Mouse (Mus musculus) gastrocnemius, postnatal 4 days (tissue): Measurements from ENCODE around the gene Htr2a. TPM values are rescaled to one million over a fixed set of nuclear protein-coding genes. Genes with fewer than 3 reads are reported as not detected.

Experiments
- DNase-seq, 2 experiments: peaks; one replicate each; pipeline ENCODE4 v3.0.0; 2021 to 2022; ENCODE audit warnings: low spot score in 2 of 2, mixed read lengths in 2 of 2
- long read RNA-seq, 2 experiments: library from polyadenylated mRNA; stranded (forward); transcript quantifications; one replicate each; pipeline ENCODE4 v2.0.0; 2021
- total RNA-seq, 2 experiments: library from RNA; stranded (reverse); gene quantifications; 2 replicates each; pipeline ENCODE4 v1.2.3; 2021

The Htr2a gene
- total RNA-seq = 1 to 10 TPM in 1 of 2 experiments, under 1 TPM in 1; 0.88 to 1.0 TPM
- long read RNA-seq, experiment 1 = 0 reads
- long read RNA-seq, experiment 2, partial matches to known transcripts = 0 of 1 reads
- long read RNA-seq, experiment 2, other reads (novel, unspliced or antisense) = 1 of 1 reads

DNA sequence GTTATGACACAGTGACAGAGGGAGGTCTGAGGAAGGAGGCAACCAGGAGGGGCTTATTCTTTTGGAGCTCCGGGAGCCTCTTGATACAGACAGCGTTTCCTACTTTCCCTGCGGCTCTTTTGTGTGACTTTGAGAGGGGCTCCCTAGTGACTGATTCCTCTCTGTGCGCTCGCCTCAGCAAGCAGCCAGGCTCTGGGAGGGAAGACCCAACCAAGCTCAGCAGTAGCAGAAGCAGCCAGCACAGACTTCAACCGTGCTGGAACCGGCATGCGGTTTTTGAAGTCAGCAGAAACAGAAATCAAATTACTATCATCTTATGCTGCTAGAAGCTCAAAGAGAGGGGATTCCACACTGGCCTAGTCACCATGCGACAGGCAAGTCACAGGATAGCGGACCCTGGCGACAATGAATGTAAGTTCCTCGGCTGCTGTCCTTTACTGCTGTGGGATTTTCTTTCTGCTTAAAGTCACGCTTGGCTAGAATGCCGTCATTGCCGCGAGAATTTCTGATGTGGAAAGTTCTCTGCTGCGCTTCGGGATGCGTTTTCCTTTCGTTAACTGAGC is at the start of gene Htr2a:
Htr2a (plus strand) TSS at position 22 of the 563 bp plus-strand sequence.
- no peak for DNase-seq

DNA sequence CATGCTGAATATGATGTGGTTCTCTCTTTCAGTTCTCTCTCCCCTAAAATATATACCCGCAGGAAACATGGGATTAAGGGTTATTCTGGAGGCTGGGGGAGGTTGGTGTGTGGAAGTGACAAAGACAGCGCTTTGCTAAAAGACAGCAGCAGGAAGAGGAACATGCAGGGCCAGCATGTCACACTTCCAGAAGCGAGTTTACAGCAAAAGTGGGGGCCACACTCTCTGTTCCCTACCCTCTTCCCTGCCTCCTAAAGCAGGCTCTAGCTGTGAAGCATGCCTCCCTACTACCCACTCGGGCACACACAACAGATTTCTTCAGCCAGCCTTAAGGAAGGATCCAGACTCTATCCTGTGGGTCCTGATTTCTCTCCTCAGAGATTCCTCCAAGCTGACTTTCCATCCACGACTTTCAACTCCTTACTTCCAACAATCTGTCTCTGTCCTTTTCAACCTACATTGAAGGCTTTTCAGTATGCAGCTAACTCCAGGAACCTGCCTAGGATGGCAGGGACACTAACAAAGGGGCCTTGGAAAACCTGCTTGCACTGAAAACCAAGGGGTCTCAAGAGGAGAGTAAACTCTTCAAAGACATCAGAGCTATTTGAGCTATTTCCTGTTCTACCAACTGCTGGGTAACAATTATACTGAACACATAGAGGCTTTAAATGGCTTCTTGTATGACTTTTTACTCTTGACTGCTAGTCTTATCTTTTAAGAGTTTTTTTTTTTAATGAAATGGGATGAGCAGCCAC is 39.1 kb upstream of the Htr2a start:
- no peak for DNase-seq

DNA sequence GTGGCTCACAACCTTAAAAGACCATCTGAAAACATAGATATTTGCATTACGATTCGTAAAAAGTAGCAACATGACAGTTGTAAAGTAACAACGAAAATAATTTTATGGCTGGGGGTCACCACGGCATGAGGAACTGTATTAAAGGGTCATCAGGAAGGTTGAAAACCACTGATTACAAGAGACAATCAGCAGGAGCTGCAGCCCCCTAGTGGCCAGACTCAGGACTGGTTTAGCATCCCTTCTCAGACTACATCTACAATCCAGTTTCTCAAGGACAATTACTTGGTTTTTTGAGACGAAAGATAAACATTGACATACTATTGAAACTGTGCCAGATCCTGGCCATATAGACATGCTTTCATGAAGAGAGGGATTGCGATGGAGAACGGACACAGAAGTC is 38.1 kb upstream of the Htr2a start:
- DNase-seq = peak; percentile 18 to 47

DNA sequence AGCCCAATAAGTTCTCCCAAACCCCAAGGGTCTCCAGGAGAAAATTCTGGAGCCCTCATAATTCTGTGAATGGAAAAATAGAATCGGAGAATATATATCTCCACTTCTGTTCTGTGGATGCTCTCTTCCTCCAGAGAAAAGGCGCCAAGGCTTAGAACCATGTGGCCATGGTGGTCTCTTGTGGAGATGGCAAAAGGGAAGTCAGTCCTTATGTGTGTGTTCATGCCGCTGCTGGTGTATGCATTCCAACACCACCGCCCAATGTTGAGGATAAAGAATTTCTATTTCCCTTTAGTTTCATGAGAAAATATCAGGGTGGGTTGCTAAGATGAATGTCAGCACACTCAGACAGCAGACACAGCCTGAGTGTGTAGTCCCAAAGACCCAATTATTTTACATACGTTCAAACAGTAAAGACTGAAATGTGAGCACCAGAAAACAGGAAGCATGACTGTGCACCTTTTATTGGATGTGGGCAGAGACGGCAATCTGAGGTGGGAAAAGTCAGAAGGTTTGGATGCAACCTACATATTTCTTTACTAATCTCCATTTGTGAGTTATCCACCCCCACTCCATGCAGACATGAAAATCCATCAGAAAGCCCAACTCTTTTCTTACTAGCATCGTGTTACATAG is 37.4 kb upstream of the Htr2a start:
- DNase-seq = no peak

GRCm38 (mm10) chr14:74611326-74611725 is 29.3 kb upstream of the Htr2a start:
- DNase-seq = no peak

DNA sequence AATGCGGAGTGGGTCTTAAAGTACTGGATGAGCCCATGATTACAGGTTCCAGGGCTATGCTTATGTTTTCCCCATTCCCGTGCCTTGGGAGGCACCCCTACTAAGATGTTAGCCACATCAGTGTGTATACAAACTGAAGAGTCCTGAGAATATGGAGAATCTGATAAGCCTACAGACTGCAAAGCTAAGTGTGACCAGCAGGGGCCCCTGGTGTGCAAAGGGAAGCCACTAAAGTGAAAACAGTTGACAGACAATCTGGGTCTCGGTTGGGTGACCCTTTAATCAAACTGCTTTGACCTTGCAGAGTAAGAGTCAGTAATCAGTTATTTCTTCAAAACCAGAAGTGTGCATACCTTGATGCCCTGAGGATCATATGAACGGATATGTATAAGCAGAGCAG is 21.8 kb upstream of the Htr2a start:
- DNase-seq = no peak

GRCm38 (mm10) chr14:74638071-74638470 is 2.6 kb upstream of the Htr2a start:
- no peak for DNase-seq

- DNase-seq = no peak
Observed at GRCm38 (mm10) chr14:74641668-74642230, 1.1 kb downstream of the Htr2a start.

- DNase-seq = peak; percentile 73 to 76
Observed at GRCm38 (mm10) chr14:74643296-74643695, 2.7 kb downstream of the Htr2a start.

- DNase-seq = no peak
Observed at GRCm38 (mm10) chr14:74646107-74646793, 5.6 kb downstream of the Htr2a start.

DNA sequence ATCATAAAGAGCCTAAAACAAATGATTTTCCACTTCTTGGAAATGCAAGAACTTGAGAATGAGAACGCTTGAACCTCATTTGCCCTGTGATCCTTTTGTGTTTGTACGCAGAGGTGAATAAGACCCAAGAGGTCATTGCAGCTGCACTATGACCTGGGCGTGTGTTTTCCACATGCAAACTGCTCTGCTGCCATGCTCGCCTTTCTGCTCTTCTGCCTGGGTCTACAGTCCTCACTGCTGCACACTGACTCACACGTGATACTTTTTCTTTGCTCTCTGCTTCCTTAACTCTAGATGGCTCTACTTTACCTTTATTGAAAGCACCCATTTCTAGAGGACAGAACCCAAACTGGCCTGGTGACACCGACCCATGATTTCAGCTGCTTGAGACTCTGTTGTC is 9.4 kb downstream of the Htr2a start:
- DNase-seq = no peak

DNA sequence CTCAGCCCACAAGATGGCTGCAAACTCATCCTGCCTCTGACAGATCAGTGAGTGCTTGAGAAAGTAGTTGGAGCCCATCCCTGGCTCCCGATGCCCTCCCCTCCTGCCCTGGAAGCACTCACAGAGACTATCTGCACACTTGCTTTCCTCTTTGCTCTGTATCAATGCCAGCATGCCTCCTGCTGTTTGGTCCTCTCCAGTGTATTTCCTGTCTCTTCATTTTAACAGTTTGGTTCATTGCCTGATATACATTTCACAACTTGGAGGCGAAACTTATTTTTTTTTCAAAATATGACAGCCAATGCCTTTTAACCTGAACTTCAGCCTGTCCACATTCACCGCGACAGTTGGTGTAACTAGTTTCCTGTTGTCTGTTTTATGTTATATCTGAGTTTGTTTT is 11.0 kb downstream of the Htr2a start:
- DNase-seq = no peak

DNA sequence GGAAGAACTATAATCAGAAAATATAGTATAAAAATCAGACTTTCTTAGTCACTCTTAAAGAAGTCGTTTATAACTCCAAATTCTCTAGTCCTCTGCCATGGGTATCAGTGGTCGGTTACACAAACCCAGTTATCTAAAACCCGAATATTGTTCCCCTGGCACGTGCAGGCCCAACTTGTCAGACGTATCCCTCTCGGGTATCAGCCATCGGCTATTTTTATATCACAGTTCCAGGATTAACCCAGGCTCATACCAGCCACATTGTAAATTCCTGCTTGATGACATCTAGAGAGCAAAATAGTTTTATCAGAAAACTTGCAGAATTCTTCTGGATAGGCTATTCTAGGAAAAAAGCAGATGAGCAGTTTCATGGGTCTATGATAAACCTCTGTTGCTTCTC is 16.6 kb downstream of the Htr2a start:
- no peak for DNase-seq

- DNase-seq = no peak
Observed at GRCm38 (mm10) chr14:74659411-74659841, 18.8 kb downstream of the Htr2a start.

DNA sequence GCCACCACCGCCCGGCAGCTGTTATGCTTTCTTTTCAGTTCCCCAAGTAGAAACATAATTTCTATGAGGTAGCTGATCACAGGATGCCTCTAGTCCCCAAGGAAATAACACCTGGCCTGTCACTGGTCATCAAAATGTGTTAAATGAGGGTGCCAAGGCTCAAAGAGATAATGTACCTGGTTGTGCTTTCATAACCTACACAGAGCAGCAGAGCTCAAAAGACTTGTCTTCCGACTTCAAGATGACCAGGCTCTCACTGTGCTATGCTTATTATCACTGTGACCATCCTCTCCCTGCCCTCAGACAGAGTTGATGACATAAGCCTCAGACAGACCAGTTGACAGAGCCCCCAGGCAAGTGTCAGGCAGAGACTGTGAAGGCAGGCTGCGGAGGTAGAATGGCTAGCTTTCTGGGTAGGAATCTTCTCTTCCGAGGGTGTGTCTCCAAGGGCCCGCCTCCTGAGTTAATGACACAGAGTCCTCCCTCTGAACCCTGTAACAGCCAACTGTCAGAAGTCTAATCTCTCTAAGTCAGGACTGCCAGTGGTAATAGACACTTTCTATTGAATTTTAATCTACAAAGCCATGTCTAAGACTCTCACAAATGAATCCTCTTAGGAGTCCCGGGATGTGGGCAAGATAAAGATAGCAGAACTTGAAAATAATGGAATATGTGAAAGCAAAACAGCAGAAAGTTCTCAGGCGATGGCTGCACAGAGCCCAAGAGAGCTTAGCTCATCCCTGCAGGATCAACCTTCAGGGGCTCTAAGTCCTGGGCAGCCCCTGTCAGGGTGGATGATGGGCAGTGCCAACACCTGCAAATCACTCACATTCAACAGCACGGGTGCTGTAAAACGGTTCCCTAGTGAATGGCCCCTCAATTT is 31.7 kb downstream of the Htr2a start:
- no peak for DNase-seq

GRCm38 (mm10) chr14:74673020-74673350 is 32.3 kb downstream of the Htr2a start:
- no peak for DNase-seq

GRCm38 (mm10) chr14:74673584-74673983 is 32.9 kb downstream of the Htr2a start:
- DNase-seq = no peak

DNA sequence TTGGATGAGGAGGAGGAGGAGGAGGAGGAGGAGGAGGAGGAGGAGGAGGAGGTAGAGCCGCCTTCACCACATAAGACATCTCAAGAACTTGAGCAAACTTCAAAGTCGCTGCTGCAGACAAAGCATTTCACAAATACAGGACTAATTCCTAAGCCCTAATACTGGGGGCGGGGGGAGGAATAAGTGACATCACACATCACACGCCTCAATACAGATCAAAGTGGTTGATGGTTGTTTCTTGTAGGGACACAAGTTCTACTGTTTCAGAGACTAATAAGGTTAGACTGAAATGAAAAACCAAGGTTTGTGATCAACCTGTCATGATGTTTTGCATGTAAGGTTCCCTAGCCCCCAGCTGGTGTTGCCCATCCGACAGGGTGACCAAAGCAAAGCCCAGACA is 39.2 kb downstream of the Htr2a start:
- DNase-seq = no peak

GRCm38 (mm10) chr14:74684298-74684978 is 43.8 kb downstream of the Htr2a start:
- DNase-seq = no peak

GRCm38 (mm10) chr14:74691963-74692362 is 51.3 kb downstream of the Htr2a start:
- no peak for DNase-seq
